Mouse (Mus musculus) liver, adult 2 months (tissue): ENCODE results near the gene Rhod.

Experiments used
- CTCF ChIP-seq: fragments of 200-500 bp; IDR thresholded peaks from 2 replicates; pipeline ENCODE4 v1.5.1; 2011; ENCODE audit warnings: low read depth, low read length, control low read depth
- POLR2A ChIP-seq: fragments of 200-500 bp; IDR thresholded peaks from 2 replicates; pipeline ENCODE4 v1.6.1; 2011; ENCODE audit warnings: low read length, control low read depth; ENCODE audit not compliant: insufficient read depth; ENCODE audit errors: extremely low read depth

- TF ChIP-seq CTCF (no peak), POLR2A (no peak)
These were observed 25.4 kb upstream of the Rhod start for GRCm38 (mm10) chr19:4464666-4465065.
